Mouse (Mus musculus) cortical plate, adult 2 months (tissue): ENCODE measurements around the gene Rps7.

Experiments
- CTCF ChIP-seq: fragments of 200-500 bp; IDR thresholded peaks from 2 replicates; pipeline ENCODE4 v1.5.1; 2011; ENCODE audit warnings: mild to moderate bottlenecking, control low read depth, low read length; ENCODE audit not compliant: insufficient read depth; ENCODE audit errors: extremely low read depth
- POLR2A ChIP-seq: fragments of 200-500 bp; IDR thresholded peaks from 2 replicates; pipeline ENCODE4 v1.6.1; 2011; ENCODE audit warnings: mild to moderate bottlenecking, low read length, control low read depth; ENCODE audit not compliant: insufficient read depth; ENCODE audit errors: extremely low read depth

GRCm38 (mm10) chr12:28614401-28614800, 21.4 kb downstream of the Rps7 start:
- TF ChIP-seq CTCF, result no peak
- TF ChIP-seq POLR2A, result no peak
